Comparison of ENCODE assay signal across 8 mouse cellular contexts in genomic region chr19:41846366-41847090, GRCm38 (mm10). TPM values are rescaled to one million over a fixed set of nuclear protein-coding genes. Genes with fewer than 3 reads are reported as not detected.
DNase-seq lines count a peak whose midpoint lies in the region; ATAC-seq and TF ChIP-seq lines count a peak whose summit lies in the region.

No protein-coding gene starts in this region.

- no peak overlapping the region for H3K27ac ChIP-seq in lung, embryonic 14.5 days (ENCODE audit: low read depth)
- H3K27ac ChIP-seq in bone marrow, adult 2 months (ENCODE audit: control insufficient read depth, insufficient read depth, low read depth, low read length, poor library complexity), result peak overlapping the region; percentile 98
- H3K27ac ChIP-seq in gastrocnemius, adult 2 months, result peak overlapping the region; percentile 99
- no peak overlapping the region for H3K27ac ChIP-seq in intestine, postnatal 0 days (ENCODE audit: low read depth, low read length)
- peak overlapping the region; percentile 95; the same call in 1 of the 2 replicates for H3K27ac ChIP-seq in midbrain, embryonic 16.5 days (ENCODE audit: low read length)

- H3K4me3 ChIP-seq in lung, embryonic 14.5 days (ENCODE audit: low read depth, low read length), result peak overlapping the region; percentile 65
- peak overlapping the region; percentile 79 for H3K4me3 ChIP-seq in bone marrow, adult 2 months (replicated peaks; ENCODE audit: control insufficient read depth, low read depth, low read length)
- H3K4me3 ChIP-seq in gastrocnemius, adult 2 months, result peak overlapping the region; percentile 88
- peak overlapping the region; percentile 74 for H3K4me3 ChIP-seq in intestine, postnatal 0 days (ENCODE audit: low read depth, low read length)
- peak overlapping the region; percentile 79 for H3K4me3 ChIP-seq in midbrain, embryonic 16.5 days (ENCODE audit: low read depth, low read length)

- H3K4me1 ChIP-seq in lung, embryonic 14.5 days (ENCODE audit: insufficient read depth), result peaks cover 6% of the 10 kb centered on the region; the same call in 1 of the 2 replicates
- no peaks in the 10 kb centered on the region; the same call in 1 of the 2 replicates for H3K4me1 ChIP-seq in bone marrow, adult 2 months (ENCODE audit: control insufficient read depth, insufficient read depth, low read length)
- 0 out of 2 replicates have a peak, but pooled peaks cover 5% of the 10 kb centered on the region for H3K4me1 ChIP-seq in intestine, postnatal 0 days (replicated peaks; ENCODE audit: control insufficient read depth, insufficient read depth, low read length)
- H3K4me1 ChIP-seq in midbrain, embryonic 16.5 days (ENCODE audit: control insufficient read depth, insufficient read depth, low read length), result peaks cover 29% of the 10 kb centered on the region

- intact Hi-C loops in gastrocnemius, adult 2 months (cut with DNase I), result loop anchor here (5.0 to 10.0 kb wide), 3 partner anchors 44 to 222 kb away; partner anchors contain the start of genes Arhgap19 and Rrp12

- H3K4me2 ChIP-seq in lung, embryonic 14.5 days, result peak overlapping the region; percentile 99
- peak overlapping the region; percentile 97 for H3K4me2 ChIP-seq in intestine, postnatal 0 days (replicated peaks; ENCODE audit: low read depth)
- H3K4me2 ChIP-seq in midbrain, embryonic 16.5 days (ENCODE audit: low read length), result peak overlapping the region; percentile 91

- peak; percentile 34 for DNase-seq in lung, embryonic 14.5 days
- DNase-seq in lung, postnatal 14 days, result no peak
- DNase-seq in gastrocnemius, adult 2 months, result peak; percentile 77
- DNase-seq in right cerebral cortex, postnatal 36 days (ENCODE audit: low spot score in 2 of 2), result no peak

- no peaks in the 10 kb centered on the region for H3K9me3 ChIP-seq in lung, embryonic 14.5 days (ENCODE audit: low read depth, low read length)
- H3K9me3 ChIP-seq in intestine, postnatal 0 days (ENCODE audit: control insufficient read depth), result no peaks in the 10 kb centered on the region
- no peaks in the 10 kb centered on the region for H3K9me3 ChIP-seq in midbrain, embryonic 16.5 days (replicated peaks; ENCODE audit: control insufficient read depth, low read length, poor library complexity, severe bottlenecking)

- peak overlapping the region; percentile 65 for H3K9ac ChIP-seq in lung, embryonic 14.5 days
- peak overlapping the region; percentile 81 for H3K9ac ChIP-seq in intestine, postnatal 0 days (ENCODE audit: low read depth, low read length)
- peak overlapping the region; percentile 81 for H3K9ac ChIP-seq in midbrain, embryonic 16.5 days (ENCODE audit: low read depth, low read length)

- no peak for ATAC-seq in lung, embryonic 14.5 days (ENCODE audit: insufficient read depth)
- ATAC-seq in intestine, postnatal 0 days, result no peak
- no peak for ATAC-seq in midbrain, embryonic 16.5 days
- ATAC-seq in megakaryocyte progenitor cell, adult 5-6 weeks (replicated peaks; ENCODE audit: poor library complexity), result no peak

- no peak for TF ChIP-seq CTCF in lung, embryonic 14.5 days (IDR thresholded peaks at IDR 0.05; ENCODE audit: low read depth)
- TF ChIP-seq CTCF in bone marrow, adult 2 months (IDR thresholded peaks at IDR 0.05; ENCODE audit: control insufficient read depth, insufficient read depth, low read length), result no peak
- peak; percentile 38 for TF ChIP-seq CTCF in gastrocnemius, adult 2 months (IDR thresholded peaks at IDR 0.05)
- peak; percentile 55 for TF ChIP-seq CTCF in intestine, postnatal 0 days (IDR thresholded peaks at IDR 0.05; ENCODE audit: low read depth)

- H3K27me3 ChIP-seq in lung, embryonic 14.5 days (ENCODE audit: insufficient read depth, low read length), result peaks cover 8% of the 10 kb centered on the region; the same call in 1 of the 2 replicates
- no peaks in the 10 kb centered on the region for H3K27me3 ChIP-seq in intestine, postnatal 0 days (replicated peaks; ENCODE audit: control insufficient read depth, insufficient read depth, low read length)
- H3K27me3 ChIP-seq in midbrain, embryonic 16.5 days (ENCODE audit: control insufficient read depth, insufficient read depth, low read depth, low read length), result no peaks in the 10 kb centered on the region

- no peak for TF ChIP-seq POLR2A in bone marrow, adult 2 months (IDR thresholded peaks at IDR 0.05; ENCODE audit: borderline replicate concordance, control insufficient read depth, low read depth, low read length)

- no peaks in the 10 kb centered on the region for H3K36me3 ChIP-seq in lung, embryonic 14.5 days (ENCODE audit: insufficient read depth)
- H3K36me3 ChIP-seq in intestine, postnatal 0 days (ENCODE audit: control insufficient read depth, insufficient read depth), result no peaks in the 10 kb centered on the region
- no peaks in the 10 kb centered on the region for H3K36me3 ChIP-seq in midbrain, embryonic 16.5 days (ENCODE audit: control insufficient read depth, insufficient read depth, low read length)

- 12% methylated on average over 21 of the region's 21 CpGs for WGBS in lung, embryonic 14.5 days
- WGBS in bone marrow, adult 2 months, result 7% methylated on average over 21 of the region's 21 CpGs
- WGBS in intestine, postnatal 0 days, result 8% methylated on average over 21 of the region's 21 CpGs
- 15% methylated on average over 21 of the region's 21 CpGs for WGBS in midbrain, embryonic 16.5 days

RNA-seq across cellular contexts. Expression of gene Frat2, which starts 1.4 kb away (rescaled TPM):
- polyA plus RNA-seq in lung, embryonic 14.5 days (2014; fragmentation: Nextera tagmentation; extraction: Ambion mirVana), result 2.4 and 2.6 TPM in 2 replicates
- polyA plus RNA-seq in bone marrow, adult 2 months (2011; ENCODE audit: insufficient read depth, insufficient read length, low replicate concordance, missing spikeins), result 4.5 and 9.7 TPM in 2 replicates
- 10 to 100 TPM; 15.6 to 22.2 TPM for total RNA-seq in gastrocnemius, adult 2 months (2021)
- polyA plus RNA-seq in intestine, postnatal 0 days (2015; fragmentation: Nextera tagmentation; extraction: Ambion mirVana), result 3.8 and 4.5 TPM in 2 replicates
- 5.0 and 5.6 TPM in 2 replicates for polyA plus RNA-seq in midbrain, embryonic 16.5 days (2015; fragmentation: Nextera tagmentation; extraction: Ambion mirVana)
- 25.2 and 27.8 TPM in 2 replicates for total RNA-seq in megakaryocyte progenitor cell, adult 5-6 weeks (2015)
- 28.2 and 29.8 TPM in 2 replicates for total RNA-seq in megakaryocyte progenitor cell, adult 5-6 weeks (2017)

RNA-seq across cellular contexts. Expression of gene Frat1, which starts 16.8 kb away (rescaled TPM):
- 4.4 and 4.5 TPM in 2 replicates for polyA plus RNA-seq in lung, embryonic 14.5 days (2014; fragmentation: Nextera tagmentation; extraction: Ambion mirVana)
- polyA plus RNA-seq in bone marrow, adult 2 months (2011; ENCODE audit: insufficient read depth, insufficient read length, low replicate concordance, missing spikeins), result 6.4 and 12.0 TPM in 2 replicates
- 1 to 10 TPM; 6.3 to 6.8 TPM for total RNA-seq in gastrocnemius, adult 2 months (2021)
- polyA plus RNA-seq in intestine, postnatal 0 days (2015; fragmentation: Nextera tagmentation; extraction: Ambion mirVana), result 6.4 and 8.3 TPM in 2 replicates
- 27.3 and 28.2 TPM in 2 replicates for polyA plus RNA-seq in midbrain, embryonic 16.5 days (2015; fragmentation: Nextera tagmentation; extraction: Ambion mirVana)
- 9.1 TPM in 2 replicates for total RNA-seq in megakaryocyte progenitor cell, adult 5-6 weeks (2015)
- total RNA-seq in megakaryocyte progenitor cell, adult 5-6 weeks (2017), result 9.5 and 11.7 TPM in 2 replicates

RNA-seq across cellular contexts. Expression of gene Arhgap19, which starts 44.7 kb away (rescaled TPM):
- polyA plus RNA-seq in lung, embryonic 14.5 days (2014; fragmentation: Nextera tagmentation; extraction: Ambion mirVana), result 39.2 and 40.9 TPM in 2 replicates
- 25.5 and 26.6 TPM in 2 replicates for polyA plus RNA-seq in bone marrow, adult 2 months (2011; ENCODE audit: insufficient read depth, insufficient read length, low replicate concordance, missing spikeins)
- 1 to 10 TPM; 7.7 to 9.6 TPM for total RNA-seq in gastrocnemius, adult 2 months (2021)
- polyA plus RNA-seq in intestine, postnatal 0 days (2015; fragmentation: Nextera tagmentation; extraction: Ambion mirVana), result 3.5 TPM in 2 replicates
- 4.3 TPM in 2 replicates for polyA plus RNA-seq in midbrain, embryonic 16.5 days (2015; fragmentation: Nextera tagmentation; extraction: Ambion mirVana)
- total RNA-seq in megakaryocyte progenitor cell, adult 5-6 weeks (2015), result 48.6 and 50.6 TPM in 2 replicates
- total RNA-seq in megakaryocyte progenitor cell, adult 5-6 weeks (2017), result 56.7 and 57.3 TPM in 2 replicates

RNA-seq across cellular contexts. Expression of gene Rrp12, which starts 49.4 kb away (rescaled TPM):
- polyA plus RNA-seq in lung, embryonic 14.5 days (2014; fragmentation: Nextera tagmentation; extraction: Ambion mirVana), result 13.6 and 15.6 TPM in 2 replicates
- polyA plus RNA-seq in bone marrow, adult 2 months (2011; ENCODE audit: insufficient read depth, insufficient read length, low replicate concordance, missing spikeins), result 5.8 and 12.5 TPM in 2 replicates
- total RNA-seq in gastrocnemius, adult 2 months (2021), result 10 to 100 TPM; 30.5 to 31.4 TPM
- polyA plus RNA-seq in intestine, postnatal 0 days (2015; fragmentation: Nextera tagmentation; extraction: Ambion mirVana), result 4.7 and 5.0 TPM in 2 replicates
- 19.2 TPM in 2 replicates for polyA plus RNA-seq in midbrain, embryonic 16.5 days (2015; fragmentation: Nextera tagmentation; extraction: Ambion mirVana)
- total RNA-seq in megakaryocyte progenitor cell, adult 5-6 weeks (2015), result 10.4 and 10.5 TPM in 2 replicates
- 18.9 and 20.5 TPM in 2 replicates for total RNA-seq in megakaryocyte progenitor cell, adult 5-6 weeks (2017)

Comparison
In these comparisons a context has a peak if more than half of its experiments do, and no peak if none do; other contexts are left out.
1. DNase-seq: peak in lung, embryonic 14.5 days (single experiment) and gastrocnemius, adult 2 months (single experiment); none in lung, postnatal 14 days (single experiment) and right cerebral cortex, postnatal 36 days (0 of 2).
2. H3K27ac ChIP-seq: peak in bone marrow, adult 2 months (single experiment), gastrocnemius, adult 2 months (single experiment) and midbrain, embryonic 16.5 days (single experiment); none in lung, embryonic 14.5 days (single experiment) and intestine, postnatal 0 days (single experiment).
3. CTCF ChIP-seq: peak in gastrocnemius, adult 2 months (single experiment) and intestine, postnatal 0 days (single experiment); none in lung, embryonic 14.5 days (single experiment) and bone marrow, adult 2 months (single experiment).
4. Peak in every context shown above with its lines, with median percentiles within 50 percentile points of each other: H3K4me2 ChIP-seq, H3K4me3 ChIP-seq and H3K9ac ChIP-seq.